Mouse (Mus musculus): ENCODE results near the gene D930007J09Rik. TPM values are rescaled to one million over a fixed set of nuclear protein-coding genes. Genes with fewer than 3 reads are reported as not detected.

The D930007J09Rik gene
- total and polyA plus RNA-seq, 2 experiments: not detected

- no peak for DNase-seq (ENCODE audit: extremely low read depth, low read depth, low spot score)
- peak overlapping the region; percentile 82 for H3K27ac ChIP-seq (replicated peaks; ENCODE audit: insufficient read depth, low read depth, low read length)
- no peaks in the 10 kb centered on the region for H3K79me2 ChIP-seq (ENCODE audit: control insufficient read depth, insufficient read depth, low read length)
- TF ChIP-seq CTCF (IDR thresholded peaks at IDR 0.05; ENCODE audit: low read depth, low read length): no peak
- TF ChIP-seq POLR2A (IDR thresholded peaks at IDR 0.05; ENCODE audit: extremely low read depth, insufficient read depth, low read length): no peak
- H3K9ac ChIP-seq (ENCODE audit: low read depth, low read length): no peak overlapping the region
- H3K4me1 ChIP-seq (ENCODE audit: control insufficient read depth, insufficient read depth, low read length): peaks cover 33% of the 10 kb centered on the region
- peaks cover 5% of the 10 kb centered on the region for H3K36me3 ChIP-seq (ENCODE audit: control insufficient read depth, insufficient read depth, low read length)
- no peaks in the 10 kb centered on the region for H3K27me3 ChIP-seq (ENCODE audit: control insufficient read depth, insufficient read depth, low read length)
- WGBS: 79% methylated on average over 8 of the region's 8 CpGs
- no peak overlapping the region for H3K4me3 ChIP-seq (ENCODE audit: insufficient read depth, low read depth, low read length)
Observed at GRCm38 (mm10) chr13:32825546-32825945, 22.9 kb upstream of the D930007J09Rik start.

GRCm38 (mm10) chr13:32824377-32825330, 22.0 kb upstream of the D930007J09Rik start:
- no peaks in the 10 kb centered on the region for H3K79me2 ChIP-seq (ENCODE audit: control insufficient read depth, insufficient read depth, low read length)
- peaks cover 5% of the 10 kb centered on the region for H3K36me3 ChIP-seq (ENCODE audit: control insufficient read depth, insufficient read depth, low read length)
- peak overlapping the region; percentile 88 for H3K27ac ChIP-seq (replicated peaks; ENCODE audit: insufficient read depth, low read depth, low read length)
- H3K9ac ChIP-seq (ENCODE audit: low read depth, low read length): no peak overlapping the region
- TF ChIP-seq CTCF (IDR thresholded peaks at IDR 0.05; ENCODE audit: low read depth, low read length) (no peak), POLR2A (IDR thresholded peaks at IDR 0.05; ENCODE audit: extremely low read depth, insufficient read depth, low read length) (no peak)
- no peaks in the 10 kb centered on the region for H3K27me3 ChIP-seq (ENCODE audit: control insufficient read depth, insufficient read depth, low read length)
- peak; percentile 100 for DNase-seq (ENCODE audit: extremely low read depth, low read depth, low spot score)
- WGBS: 17% methylated on average over 6 of the region's 6 CpGs
- no peak overlapping the region for H3K4me3 ChIP-seq (ENCODE audit: insufficient read depth, low read depth, low read length)
- peaks cover 33% of the 10 kb centered on the region for H3K4me1 ChIP-seq (ENCODE audit: control insufficient read depth, insufficient read depth, low read length)

- Histone ChIP-seq H3K4me1 (ENCODE audit: control insufficient read depth, insufficient read depth, low read length) (peaks cover 33% of the 10 kb centered on the region), H3K4me3 (ENCODE audit: insufficient read depth, low read depth, low read length) (no peak overlapping the region), H3K36me3 (ENCODE audit: control insufficient read depth, insufficient read depth, low read length) (peaks cover 13% of the 10 kb centered on the region), H3K9ac (ENCODE audit: low read depth, low read length) (no peak overlapping the region), H3K27me3 (ENCODE audit: control insufficient read depth, insufficient read depth, low read length) (no peaks in the 10 kb centered on the region), H3K79me2 (ENCODE audit: control insufficient read depth, insufficient read depth, low read length) (no peaks in the 10 kb centered on the region), H3K27ac (replicated peaks; ENCODE audit: insufficient read depth, low read depth, low read length) (peak overlapping the region; percentile 64)
- peak; percentile 22 for DNase-seq (ENCODE audit: extremely low read depth, low read depth, low spot score)
- TF ChIP-seq POLR2A (IDR thresholded peaks at IDR 0.05; ENCODE audit: extremely low read depth, insufficient read depth, low read length) (no peak), CTCF (IDR thresholded peaks at IDR 0.05; ENCODE audit: low read depth, low read length) (no peak)
- WGBS: 71% methylated on average over 6 of the region's 6 CpGs
Observed at GRCm38 (mm10) chr13:32823126-32823525, 20.5 kb upstream of the D930007J09Rik start.

- Histone ChIP-seq H3K27me3 (ENCODE audit: control insufficient read depth, insufficient read depth, low read length) (no peaks in the 10 kb centered on the region), H3K79me2 (ENCODE audit: control insufficient read depth, insufficient read depth, low read length) (no peaks in the 10 kb centered on the region), H3K27ac (replicated peaks; ENCODE audit: insufficient read depth, low read depth, low read length) (peak overlapping the region; percentile 76), H3K4me3 (ENCODE audit: insufficient read depth, low read depth, low read length) (no peak overlapping the region), H3K36me3 (ENCODE audit: control insufficient read depth, insufficient read depth, low read length) (peaks cover 23% of the 10 kb centered on the region), H3K4me1 (ENCODE audit: control insufficient read depth, insufficient read depth, low read length) (peaks cover 26% of the 10 kb centered on the region), H3K9ac (ENCODE audit: low read depth, low read length) (no peak overlapping the region)
- 83% methylated on average over 4 of the region's 4 CpGs for WGBS
- no peak for TF ChIP-seq CTCF (IDR thresholded peaks at IDR 0.05; ENCODE audit: low read depth, low read length)
- no peak for TF ChIP-seq POLR2A (IDR thresholded peaks at IDR 0.05; ENCODE audit: extremely low read depth, insufficient read depth, low read length)
- peak; percentile 92 for DNase-seq (ENCODE audit: extremely low read depth, low read depth, low spot score)
Observed at GRCm38 (mm10) chr13:32821671-32822070, 19.0 kb upstream of the D930007J09Rik start.

- no peak overlapping the region for H3K27ac ChIP-seq (replicated peaks; ENCODE audit: insufficient read depth, low read depth, low read length)
Observed at GRCm38 (mm10) chr13:32819926-32820325, 17.3 kb upstream of the D930007J09Rik start.

GRCm38 (mm10) chr13:32819241-32819640, 16.6 kb upstream of the D930007J09Rik start:
- Histone ChIP-seq H3K36me3 (ENCODE audit: control insufficient read depth, insufficient read depth, low read length) (peaks cover 38% of the 10 kb centered on the region), H3K4me3 (ENCODE audit: insufficient read depth, low read depth, low read length) (no peak overlapping the region), H3K4me1 (ENCODE audit: control insufficient read depth, insufficient read depth, low read length) (peaks cover 16% of the 10 kb centered on the region), H3K27me3 (ENCODE audit: control insufficient read depth, insufficient read depth, low read length) (no peaks in the 10 kb centered on the region), H3K9ac (ENCODE audit: low read depth, low read length) (no peak overlapping the region), H3K79me2 (ENCODE audit: control insufficient read depth, insufficient read depth, low read length) (0 out of 2 replicates have a peak, but pooled peaks cover under 1% of the 10 kb centered on the region), H3K27ac (replicated peaks; ENCODE audit: insufficient read depth, low read depth, low read length) (no peak overlapping the region)
- WGBS: 75% methylated on average over 3 of the region's 3 CpGs
- DNase-seq (ENCODE audit: extremely low read depth, low read depth, low spot score): peak; percentile 56
- TF ChIP-seq POLR2A (IDR thresholded peaks at IDR 0.05; ENCODE audit: extremely low read depth, insufficient read depth, low read length) (no peak), CTCF (IDR thresholded peaks at IDR 0.05; ENCODE audit: low read depth, low read length) (no peak)

More at GRCm38 (mm10) chr13:32819926-32820325, 17.3 kb upstream of the D930007J09Rik start:
- Histone ChIP-seq H3K27me3 (ENCODE audit: control insufficient read depth, insufficient read depth, low read length) (no peaks in the 10 kb centered on the region), H3K9ac (ENCODE audit: low read depth, low read length) (no peak overlapping the region), H3K4me3 (ENCODE audit: insufficient read depth, low read depth, low read length) (no peak overlapping the region), H3K4me1 (ENCODE audit: control insufficient read depth, insufficient read depth, low read length) (peaks cover 16% of the 10 kb centered on the region), H3K36me3 (ENCODE audit: control insufficient read depth, insufficient read depth, low read length) (peaks cover 36% of the 10 kb centered on the region), H3K79me2 (ENCODE audit: control insufficient read depth, insufficient read depth, low read length) (no peaks in the 10 kb centered on the region)
- no peak for TF ChIP-seq POLR2A (IDR thresholded peaks at IDR 0.05; ENCODE audit: extremely low read depth, insufficient read depth, low read length)
- TF ChIP-seq CTCF (IDR thresholded peaks at IDR 0.05; ENCODE audit: low read depth, low read length): no peak
- WGBS: 97% methylated on average over 5 of the region's 5 CpGs
- no peak for DNase-seq (ENCODE audit: extremely low read depth, low read depth, low spot score)
